Mouse (Mus musculus): ENCODE measurements around the gene Med20. TPM values are rescaled to one million over a fixed set of nuclear protein-coding genes. Genes with fewer than 3 reads are reported as not detected.

The Med20 gene
- total and polyA plus RNA-seq, 3 experiments: 45.7 to 62.6 TPM; not detected in 1

- peak; percentile 94 for DNase-seq (ENCODE audit: low read depth, low spot score)
- H3K27me3 ChIP-seq (ENCODE audit: control insufficient read depth in 1 of 2, insufficient read depth in 2 of 2, low read length in 2 of 2): no peaks in the 10 kb centered on the region
- H3K36me3 ChIP-seq (ENCODE audit: control insufficient read depth in 1 of 2, insufficient read depth in 2 of 2, low read length in 2 of 2): peaks cover 0 to 63% of the 10 kb centered on the region in 2 experiments; a peak in 2 of 4 replicates
- peaks cover 24 to 73% of the 10 kb centered on the region in 2 experiments for H3K4me1 ChIP-seq (ENCODE audit: control insufficient read depth in 1 of 2, insufficient read depth in 2 of 2, low read length in 2 of 2)
- H3K4me3 ChIP-seq (ENCODE audit: control insufficient read depth in 1 of 2, insufficient read depth in 1 of 2, low read depth in 2 of 2, low read length in 2 of 2): peak overlapping the region; percentile 86 to 96
- H3K79me2 ChIP-seq (ENCODE audit: control insufficient read depth, insufficient read depth, low read length, poor library complexity): peaks cover 28% of the 10 kb centered on the region
- peak overlapping the region; percentile 98 for H3K27ac ChIP-seq (ENCODE audit: control insufficient read depth, low read depth, low read length)
- peak overlapping the region; percentile 92 for H3K9ac ChIP-seq (ENCODE audit: control insufficient read depth, low read depth, low read length, poor library complexity, severe bottlenecking)
- H3K9me3 ChIP-seq (replicated peaks; ENCODE audit: insufficient read depth, low read length): no peaks in the 10 kb centered on the region
- TF ChIP-seq GABPA (IDR thresholded peaks at IDR 0.05; ENCODE audit: low read depth, low read length) (no peak), JUND (IDR thresholded peaks at IDR 0.05; ENCODE audit: low read depth, low read length) (no peak), ZMIZ1 (IDR thresholded peaks at IDR 0.05; ENCODE audit: low read depth, low read length) (no peak), USF1 (IDR thresholded peaks at IDR 0.05; ENCODE audit: low read depth, low read length) (no peak), ZKSCAN1 (IDR thresholded peaks at IDR 0.05; ENCODE audit: low read depth, low read length) (no peak), POLR2AphosphoS5 (IDR thresholded peaks at IDR 0.05; ENCODE audit: borderline replicate concordance, low read depth, low read length) (no peak), POLR2A (IDR thresholded peaks at IDR 0.05; ENCODE audit: control insufficient read depth in 1 of 2, insufficient read depth in 1 of 2, low read depth in 1 of 2, low read length in 2 of 2, poor library complexity in 1 of 2) (peak; percentile 24 to 50; a peak in 1 of 4 replicates), RAD21 (IDR thresholded peaks at IDR 0.05; ENCODE audit: low read depth, low read length) (no peak), MEF2A (IDR thresholded peaks at IDR 0.05; ENCODE audit: extremely low read depth, insufficient replicate concordance, low read depth, low read length, poor library complexity, severe bottlenecking) (no peak), CHD2 (IDR thresholded peaks at IDR 0.05; ENCODE audit: low read length) (no peak), E2F4 (IDR thresholded peaks at IDR 0.05; ENCODE audit: borderline replicate concordance, low read depth, low read length) (no peak), EP300 (IDR thresholded peaks at IDR 0.05; ENCODE audit: low read depth in 1 of 2, low read length in 2 of 2) (peak; percentile 71 to 87), ETS1 (IDR thresholded peaks at IDR 0.05; ENCODE audit: low read depth, low read length) (peak; percentile 97), SIN3A (IDR thresholded peaks at IDR 0.05; ENCODE audit: low read length) (peak; percentile 94), MXI1 (IDR thresholded peaks at IDR 0.05; ENCODE audit: low read depth, low read length) (peak; percentile 69; the same call in 1 of the 2 replicates), ELF1 (IDR thresholded peaks at IDR 0.05; ENCODE audit: low read depth, low read length) (peak; percentile 36; the same call in 1 of the 2 replicates), CTCF (IDR thresholded peaks at IDR 0.05 in 2 of 3, conservative IDR thresholded peaks at IDR 0.05 in 1 of 3; ENCODE audit: control insufficient read depth in 1 of 3, insufficient read depth in 1 of 3, low read depth in 2 of 3, low read length in 3 of 3, poor library complexity in 1 of 3, severe bottlenecking in 1 of 3) (no peak), MAFK (IDR thresholded peaks at IDR 0.05; ENCODE audit: borderline replicate concordance, low read depth, low read length) (no peak; the same call in 1 of the 2 replicates), KAT2A (conservative IDR thresholded peaks at IDR 0.05; ENCODE audit: low read depth, low read length) (0 out of 2 replicates have a peak, but pooled peaks have one; percentile 12), TBP (IDR thresholded peaks at IDR 0.05; ENCODE audit: low read depth, low read length) (peak; percentile 64), HCFC1 (IDR thresholded peaks at IDR 0.05; ENCODE audit: low read depth, low read length) (peak; percentile 37; the same call in 1 of the 2 replicates), TCF12 (IDR thresholded peaks at IDR 0.05; ENCODE audit: low read depth, low read length) (peak; percentile 89), MAX (IDR thresholded peaks at IDR 0.05; ENCODE audit: low read length) (peak; percentile 22; the same call in 1 of the 2 replicates), BHLHE40 (IDR thresholded peaks at IDR 0.05; ENCODE audit: borderline replicate concordance, low read depth, low read length) (0 out of 2 replicates have a peak, but pooled peaks have one; percentile 21), CHD1 (IDR thresholded peaks at IDR 0.05; ENCODE audit: low read depth, low read length) (no peak; the same call in 1 of the 2 replicates), MAZ (IDR thresholded peaks at IDR 0.05; ENCODE audit: low read depth, low read length) (peak; percentile 40), RCOR1 (IDR thresholded peaks at IDR 0.05; ENCODE audit: low read depth, low read length) (peak; percentile 73), MYB (IDR thresholded peaks at IDR 0.05; ENCODE audit: low read depth, low read length) (no peak), NRF1 (IDR thresholded peaks at IDR 0.05; ENCODE audit: insufficient read depth, low read depth, low read length, poor library complexity, severe bottlenecking) (no peak), UBTF (IDR thresholded peaks at IDR 0.05; ENCODE audit: borderline replicate concordance, insufficient read depth, low read depth, low read length) (no peak), SMC3 (IDR thresholded peaks at IDR 0.05; ENCODE audit: low read depth, low read length) (no peak), NELFE (IDR thresholded peaks at IDR 0.05; ENCODE audit: low read depth, low read length) (peak; percentile 45; the same call in 1 of the 2 replicates), MYC (IDR thresholded peaks at IDR 0.05; ENCODE audit: low read depth, low read length) (no peak; the same call in 1 of the 2 replicates), TAL1 (IDR thresholded peaks at IDR 0.05; ENCODE audit: low read length) (peak; percentile 93), POLR2AphosphoS2 (IDR thresholded peaks at IDR 0.05; ENCODE audit: low read length) (no peak; the same call in 1 of the 2 replicates)
Observed at GRCm38 (mm10) chr17:47595248-47596161, 15.9 kb upstream of the Med20 start.
